Mouse (Mus musculus) left cerebral cortex, postnatal 10 days (tissue): Measurements from ENCODE around the gene Herpud2. TPM values are rescaled to one million over a fixed set of nuclear protein-coding genes. Genes with fewer than 3 reads are reported as not detected.
A peak's percentile ranks its signal among the peaks of the same experiment; 100 is the strongest.
"Not testable (repeated sequence)": the region's sequence is repeated elsewhere in the genome, so short reads cannot be mapped to it uniquely, and the experiment has no call there.

ENCODE experiments used
- DNase-seq, 2 experiments: peaks; one replicate each; pipeline ENCODE4 v3.0.0; 2021 to 2022; ENCODE audit warnings: low spot score in 2 of 2, mixed read lengths in 1 of 2; ENCODE audit errors: extremely low spot score in 1 of 2
- intact Hi-C: fragments of 180-260 bp; cut with DNase I; formaldehyde crosslinking; loops from one replicate; pipeline ENCODE4 v1.15.1; 2025
- total RNA-seq, 2 experiments: library from RNA; stranded (reverse); gene quantifications; 2 replicates each; pipeline ENCODE4 v1.2.3; 2021

The Herpud2 gene
- total RNA-seq, 2 experiments from 2014 or later: 48.7 to 49.7 TPM

- DNase-seq: no peak
- intact Hi-C loops: loop anchor here (5.0 kb wide), 1 partner anchor 150 kb away; no protein-coding TSS in a partner anchor
Observed at GRCm38 (mm10) chr9:25152457-25152856, 837 bp upstream of the Herpud2 start.

- intact Hi-C loops: loop anchor here (5.0 kb wide), 1 partner anchor 151 kb away; no protein-coding TSS in a partner anchor
- DNase-seq: peak; percentile 40 to 86
Observed at GRCm38 (mm10) chr9:25150791-25151610, 619 bp downstream of the Herpud2 start.

DNA sequence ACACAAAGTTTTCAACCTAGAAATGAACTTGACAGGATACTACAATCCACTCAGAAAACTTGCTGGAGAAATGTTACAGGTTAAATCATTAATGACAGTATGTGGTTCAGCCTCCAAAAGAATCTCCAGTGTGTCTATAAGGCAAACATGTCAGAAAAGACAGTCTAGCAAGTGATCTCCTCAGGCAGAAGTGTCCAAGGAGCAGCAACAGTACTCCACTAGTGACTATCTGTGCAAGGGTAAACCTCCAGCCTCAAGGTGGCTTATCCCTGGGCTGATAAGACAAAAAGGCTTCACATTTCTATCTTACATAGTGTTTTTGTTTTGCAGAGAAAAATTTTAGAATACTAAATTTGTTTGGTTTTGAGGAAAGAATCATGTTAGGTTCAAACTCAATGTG, 2.9 kb downstream of the Herpud2 start:
- intact Hi-C loops: no loop called here
- DNase-seq: no peak

DNA sequence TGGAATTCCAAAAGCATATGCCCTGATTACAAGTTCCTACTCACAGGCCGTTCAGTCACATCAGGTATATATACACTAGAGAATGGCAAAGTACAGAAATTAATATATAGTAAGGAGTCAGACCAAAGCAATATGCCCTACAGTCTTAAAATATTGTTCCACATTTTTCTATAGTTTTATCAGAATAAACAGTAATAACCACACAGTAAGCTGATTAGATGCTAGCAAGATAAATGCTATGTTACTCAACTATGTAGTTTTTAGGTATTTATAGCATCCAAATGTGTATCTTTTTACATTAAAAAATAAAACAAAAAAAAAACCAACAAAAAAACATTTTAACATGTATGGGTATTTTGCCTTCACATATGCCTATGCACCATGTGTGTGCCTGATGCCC, 5.7 kb downstream of the Herpud2 start:
- DNase-seq: no peak
- intact Hi-C loops: no loop called here

GRCm38 (mm10) chr9:25143950-25144349, 7.7 kb downstream of the Herpud2 start:
- no peak for DNase-seq
- intact Hi-C loops: no loop called here

- no peak for DNase-seq
- intact Hi-C loops: no loop called here
Observed at GRCm38 (mm10) chr9:25142988-25143387, 8.6 kb downstream of the Herpud2 start.

DNA sequence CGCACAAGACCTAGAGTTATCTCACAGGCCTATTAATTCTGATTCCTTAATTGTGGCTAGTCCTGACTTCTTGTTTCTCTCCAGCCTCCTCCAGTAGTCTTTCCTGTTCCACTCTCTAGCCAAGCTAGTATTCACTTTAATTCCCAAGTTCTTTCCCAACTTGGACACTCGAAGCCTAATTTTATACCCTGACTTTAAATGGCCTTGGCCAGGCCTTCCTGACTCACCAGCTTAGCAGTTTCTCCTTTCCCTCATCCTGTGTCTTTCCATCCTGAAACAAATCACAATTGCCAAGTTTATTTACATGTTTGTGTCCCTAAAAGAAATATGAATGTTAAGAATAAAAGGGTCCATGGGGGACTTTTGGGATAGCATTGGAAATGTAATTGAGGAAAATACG, 9.6 kb downstream of the Herpud2 start:
- DNase-seq: no peak
- intact Hi-C loops: no loop called here

- DNase-seq: no peak
- intact Hi-C loops: no loop called here
Observed at GRCm38 (mm10) chr9:25140330-25140729, 11.3 kb downstream of the Herpud2 start.

GRCm38 (mm10) chr9:25138900-25139299, 12.7 kb downstream of the Herpud2 start:
- intact Hi-C loops: no loop called here
- DNase-seq: no peak

- DNase-seq: no peak
- intact Hi-C loops: no loop called here
Observed at GRCm38 (mm10) chr9:25132920-25133319, 18.7 kb downstream of the Herpud2 start.

DNA sequence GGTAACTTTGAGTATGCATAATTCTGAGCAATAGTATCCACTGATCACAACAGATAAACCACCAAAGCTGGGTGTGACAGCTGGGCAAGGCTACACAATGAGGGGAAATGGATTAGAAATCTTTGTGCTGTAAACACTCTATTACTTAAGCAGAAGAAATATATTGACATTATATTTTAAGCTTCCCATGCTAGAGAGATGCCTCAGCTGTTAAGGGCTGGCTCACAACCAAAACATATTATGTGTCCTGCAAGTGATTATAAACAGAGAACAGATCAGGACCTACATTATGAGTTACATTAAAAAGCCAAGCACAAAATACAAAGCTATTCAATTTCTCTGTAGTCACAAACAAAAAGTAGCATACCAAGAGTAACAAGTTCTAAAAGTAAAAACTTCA, 19.4 kb downstream of the Herpud2 start:
- DNase-seq: no peak
- intact Hi-C loops: no loop called here

DNA sequence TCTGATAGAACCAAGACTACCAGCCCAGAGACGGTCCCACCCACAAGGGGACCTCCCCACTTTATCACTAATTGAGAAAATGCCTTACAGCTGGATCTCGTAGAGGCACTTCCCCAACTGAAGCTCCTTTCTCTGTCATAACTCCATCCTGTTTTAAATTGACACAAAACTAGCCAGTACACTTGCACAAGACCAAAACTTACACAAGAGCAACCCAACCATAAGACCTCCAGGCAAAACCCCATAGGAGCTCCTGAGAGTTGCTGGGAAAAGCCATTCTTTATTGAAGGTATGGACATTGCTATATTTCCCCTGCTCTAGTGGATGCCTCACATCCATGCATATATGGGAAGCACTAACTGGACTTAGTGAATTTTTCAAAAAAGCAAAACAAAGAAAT, 27.6 kb downstream of the Herpud2 start:
- DNase-seq: no peak
- intact Hi-C loops: no loop called here

DNA sequence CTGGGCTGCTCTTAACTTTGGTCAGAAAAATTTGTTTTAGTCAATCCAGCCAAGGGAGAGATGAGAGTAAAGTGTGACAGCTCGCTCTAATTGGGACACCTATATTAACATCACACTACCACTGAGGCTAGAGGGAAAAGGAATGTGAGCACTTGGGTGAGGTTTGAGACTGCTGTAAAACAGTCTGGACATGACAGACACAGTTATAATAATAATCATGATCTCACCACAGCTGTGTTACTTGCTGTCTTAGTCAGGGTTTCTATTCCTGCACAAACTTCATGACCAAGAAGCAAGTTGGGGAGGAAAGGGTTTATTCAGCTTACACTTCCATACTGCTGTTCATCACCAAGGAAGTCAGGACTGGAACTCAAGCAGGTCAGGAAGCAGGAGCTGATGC, 28.0 kb downstream of the Herpud2 start:
- intact Hi-C loops, DNase-seq: not testable (repeated sequence)

DNA sequence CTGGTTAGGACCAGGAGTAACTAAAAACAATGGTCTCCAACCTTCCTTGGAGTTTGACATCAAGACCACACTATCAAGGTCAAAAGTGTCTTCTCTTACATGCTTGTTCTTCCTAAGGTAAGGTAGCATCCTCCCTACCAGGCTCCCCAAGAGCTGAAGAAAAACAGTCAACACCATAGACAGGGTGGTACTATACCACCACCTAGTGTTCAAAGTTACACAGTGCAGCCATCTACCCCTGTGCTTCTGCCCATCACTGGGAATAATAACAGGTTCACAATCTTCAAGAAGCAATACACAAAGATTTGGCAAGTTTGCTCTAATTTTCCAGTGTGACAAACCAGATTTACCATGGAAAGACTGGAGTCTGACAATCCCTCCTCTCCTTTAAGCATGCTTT, 47.0 kb downstream of the Herpud2 start:
- intact Hi-C loops: no loop called here

DNA sequence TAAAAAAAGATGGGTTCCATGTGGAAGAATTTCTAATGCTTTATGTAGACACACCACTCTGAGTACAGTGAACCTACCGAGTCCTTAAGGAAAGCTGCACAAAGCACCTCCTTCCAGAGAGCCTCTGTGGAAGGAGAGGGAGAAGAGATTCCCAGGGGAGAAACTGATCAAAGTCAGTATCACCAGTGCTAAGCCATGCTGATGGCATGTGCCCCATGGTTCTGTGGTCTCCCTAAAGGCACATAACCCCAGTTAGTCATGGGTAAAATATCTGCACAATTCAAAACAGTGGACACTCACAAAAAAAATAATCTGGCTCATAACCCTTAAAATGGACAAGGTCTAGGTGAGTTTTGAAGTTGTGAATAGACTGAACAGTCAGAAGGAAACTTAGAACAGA, 48.7 kb downstream of the Herpud2 start:
- intact Hi-C loops: no loop called here
- no peak for DNase-seq

More for the DNA sequence above, 47.0 kb downstream of the Herpud2 start:
- DNase-seq: peak in 1 of 2 experiments; percentile 22

DNA sequence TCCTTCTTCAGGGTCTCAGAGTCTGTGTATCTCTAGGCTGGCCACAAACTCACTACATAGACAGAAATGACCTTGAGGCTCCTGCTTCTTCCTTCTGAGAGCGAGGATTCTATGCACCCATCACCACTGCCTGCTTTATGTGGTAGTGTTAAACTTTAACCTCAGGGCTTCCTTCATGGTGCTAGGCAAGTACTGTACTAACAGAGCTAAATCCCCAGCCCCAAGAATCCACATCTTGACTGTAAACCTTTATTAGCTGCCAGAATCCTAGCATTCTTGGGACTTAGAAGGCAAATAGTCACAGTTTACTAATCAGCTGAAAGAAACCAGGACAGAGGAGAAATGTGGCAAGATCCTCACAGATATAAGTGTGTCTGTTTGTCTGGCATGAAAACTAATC, 60.8 kb downstream of the Herpud2 start:
- DNase-seq: no peak

DNA sequence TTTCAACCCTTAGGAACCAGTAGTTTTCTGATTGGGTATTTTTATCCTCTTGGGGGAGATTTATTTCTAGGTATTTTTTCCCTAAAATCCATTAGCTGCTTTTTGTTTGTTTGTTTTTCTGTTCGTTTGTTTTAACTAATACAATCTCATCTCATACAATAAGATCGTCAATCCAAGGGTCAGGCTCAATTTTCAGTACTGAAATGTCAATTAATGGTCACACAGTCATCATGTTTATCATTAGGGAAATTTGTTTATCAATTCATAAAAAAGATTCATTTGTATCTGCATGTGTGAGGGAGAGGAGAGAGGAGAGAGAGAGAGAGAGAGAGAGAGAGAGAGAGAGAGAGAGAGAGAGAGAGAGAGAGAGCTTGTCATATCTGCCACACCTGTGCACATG, 62.5 kb downstream of the Herpud2 start, which contains the start of gene Gm10181:
Gene Gm10181 (plus strand): TSS at position 301 of the 400 bp plus-strand sequence.
- intact Hi-C loops: no loop called here
- no peak for DNase-seq

More for the DNA sequence above, 60.8 kb downstream of the Herpud2 start:
- intact Hi-C loops: no loop called here

GRCm38 (mm10) chr9:25076505-25076904, 75.1 kb downstream of the Herpud2 start:
- intact Hi-C loops: no loop called here
- DNase-seq: no peak

DNA sequence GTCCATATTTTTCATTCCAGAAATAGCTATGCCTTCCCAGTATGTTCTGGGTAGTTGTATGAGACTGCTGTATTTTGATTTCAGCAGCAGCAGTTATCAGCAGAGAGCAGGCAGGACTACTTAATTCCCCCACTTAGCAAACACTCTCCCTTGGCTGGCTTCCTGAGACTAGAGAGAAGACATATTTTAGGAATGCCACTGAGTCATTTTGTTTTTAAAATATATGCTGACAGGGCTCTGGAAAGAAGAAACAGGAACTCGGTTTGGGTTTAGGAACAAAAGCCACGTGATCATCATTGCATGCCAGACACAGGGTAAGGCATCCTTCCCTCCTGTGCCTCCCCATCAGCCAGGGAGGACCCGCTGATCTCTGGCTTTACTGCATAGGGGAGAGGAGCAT, 75.6 kb downstream of the Herpud2 start:
- peak in 1 of 2 experiments; percentile 4 for DNase-seq
- intact Hi-C loops: no loop called here

DNA sequence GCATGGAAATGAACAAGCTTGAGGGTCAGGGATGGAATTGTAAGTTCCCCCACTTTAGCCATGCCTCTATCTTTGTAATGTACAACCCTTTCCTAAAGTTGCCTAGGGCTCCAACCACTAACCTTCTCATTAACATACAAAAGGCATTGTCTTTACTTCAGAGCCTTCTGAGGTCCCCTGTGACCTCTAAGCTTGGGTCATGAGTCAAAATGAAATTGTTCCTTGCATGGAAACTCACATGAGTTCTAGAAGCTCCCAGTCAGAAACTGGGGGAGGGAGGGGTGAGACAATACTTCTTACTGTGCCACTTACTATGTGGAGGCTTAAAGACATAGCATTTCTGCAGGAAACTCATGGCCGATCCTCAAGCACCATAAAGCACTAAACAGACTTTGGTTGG, 79.0 kb downstream of the Herpud2 start:
- DNase-seq: no peak
- intact Hi-C loops: no loop called here

DNA sequence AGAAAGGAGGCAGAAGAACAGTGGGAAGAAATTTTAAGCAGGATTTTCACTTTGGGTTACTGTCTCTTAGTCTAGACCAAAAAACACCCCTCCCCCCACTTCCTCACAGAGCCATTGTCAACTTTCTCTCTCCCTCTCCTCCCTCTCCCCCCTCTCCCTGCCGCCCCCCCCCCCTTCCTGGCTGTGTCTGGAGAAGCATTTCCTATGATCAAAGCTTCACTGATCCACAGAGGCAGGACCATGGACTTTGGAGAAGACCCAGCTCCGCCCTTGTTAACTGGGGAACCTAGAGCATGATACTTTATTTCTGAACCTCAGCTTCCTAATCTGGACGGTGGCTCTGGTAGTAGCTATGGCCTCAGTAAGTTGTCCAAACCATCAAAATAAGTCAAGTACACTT, 92.9 kb downstream of the Herpud2 start:
- intact Hi-C loops: no loop called here
- DNase-seq: no peak
